Comparison of ENCODE assay signal across 37 mouse cellular contexts in the genomic region with DNA sequence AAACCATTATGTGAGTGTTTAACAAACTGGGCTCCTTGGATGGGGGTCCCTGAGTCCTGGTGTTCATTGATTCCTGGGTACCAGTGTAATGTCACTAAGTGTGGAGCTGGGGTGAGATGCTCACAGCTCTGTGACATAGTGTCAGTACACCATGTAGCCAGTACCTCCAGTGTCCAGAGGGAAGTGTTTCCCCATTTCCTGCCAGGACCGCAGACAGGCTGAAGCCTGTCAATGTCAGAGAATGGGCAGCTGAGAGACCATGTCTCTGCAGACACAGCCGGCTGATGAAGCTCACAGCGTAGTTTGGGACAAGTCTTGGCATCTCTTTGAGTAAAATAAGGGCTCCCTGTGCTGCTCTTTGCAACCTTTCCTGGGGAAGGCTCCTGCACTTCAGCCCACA. TPM values are rescaled to one million over a fixed set of nuclear protein-coding genes. Genes with fewer than 3 reads are reported as not detected.
"Had no signal": no experiment of that assay in that cellular context is flagged by ENCODE, and none has a peak within 500 bp of the region (broad histone marks: within the 10 kb centered on the region; RNA-seq: fewer than 3 reads in every experiment).

No protein-coding gene starts in this region.

- ATAC-seq: forebrain, embryonic 13.5 days; forebrain, embryonic 14.5 days; forebrain, embryonic 15.5 days; forebrain, embryonic 16.5 days; forebrain, postnatal 0 days had no signal

- H3K4me3 ChIP-seq: embryonic facial prominence, embryonic 10.5 days; embryonic facial prominence, embryonic 12.5 days; embryonic facial prominence, embryonic 13.5 days; embryonic facial prominence, embryonic 15.5 days; erythroblast, embryonic 14.5 days; forebrain, embryonic 10.5 days; forebrain, embryonic 12.5 days; forebrain, embryonic 13.5 days; forebrain, embryonic 15.5 days; gastrocnemius, adult 2 months; heart, adult 2 months had no signal

- H3K4me2 ChIP-seq: embryonic facial prominence, embryonic 12.5 days; embryonic facial prominence, embryonic 13.5 days; embryonic facial prominence, embryonic 15.5 days; forebrain, embryonic 12.5 days; forebrain, embryonic 13.5 days; forebrain, embryonic 15.5 days had no signal

- H3K36me3 ChIP-seq: embryonic facial prominence, embryonic 10.5 days; embryonic facial prominence, embryonic 12.5 days; embryonic facial prominence, embryonic 13.5 days; embryonic facial prominence, embryonic 15.5 days; forebrain, embryonic 12.5 days; forebrain, embryonic 15.5 days had no signal

- H3K9me3 ChIP-seq: embryonic facial prominence, embryonic 10.5 days; embryonic facial prominence, embryonic 12.5 days; embryonic facial prominence, embryonic 13.5 days; embryonic facial prominence, embryonic 15.5 days; forebrain, embryonic 10.5 days; forebrain, embryonic 12.5 days; forebrain, embryonic 13.5 days; forebrain, embryonic 15.5 days had no signal

- DNase-seq: cerebellum, adult 2 months; cerebellum, adult 8-10 months; cerebellum, adult 9-10 months; cerebellum, adult 9-11 months; cerebellum, postnatal 10 days; cerebellum, postnatal 14 days; cerebellum, postnatal 25 days; cerebellum, postnatal 36 days; embryo, embryonic 11 days; forebrain, postnatal 0 days; gastrocnemius, adult 2 months; gastrocnemius, postnatal 10 days; gastrocnemius, postnatal 14 days; gastrocnemius, postnatal 25 days; gastrocnemius, postnatal 36 days; heart, adult 11 months; heart, adult 18-20 months; heart, adult 2 months had no signal

- H3K27me3 ChIP-seq: embryonic facial prominence, embryonic 12.5 days; embryonic facial prominence, embryonic 13.5 days; embryonic facial prominence, embryonic 15.5 days; forebrain, embryonic 12.5 days; forebrain, embryonic 13.5 days; forebrain, embryonic 15.5 days had no signal

- H3K27ac ChIP-seq: embryonic facial prominence, embryonic 10.5 days; embryonic facial prominence, embryonic 12.5 days; embryonic facial prominence, embryonic 13.5 days; embryonic facial prominence, embryonic 15.5 days; forebrain, embryonic 10.5 days; forebrain, embryonic 12.5 days; forebrain, embryonic 13.5 days; forebrain, embryonic 15.5 days; heart, adult 2 months had no signal

- H3K9ac ChIP-seq: embryonic facial prominence, embryonic 12.5 days; embryonic facial prominence, embryonic 13.5 days; embryonic facial prominence, embryonic 15.5 days; forebrain, embryonic 12.5 days; forebrain, embryonic 13.5 days; forebrain, embryonic 15.5 days; forebrain, postnatal 0 days had no signal

RNA-seq across cellular contexts. Expression of gene 1700016D06Rik, which starts 51.5 kb away (rescaled TPM):
- total RNA-seq: common myeloid progenitor, adult 5-6 weeks; forebrain, postnatal 0 days; gastrocnemius, adult 18-20 months; gastrocnemius, adult 2 months; gastrocnemius, adult 8-10 months; gastrocnemius, postnatal 10 days; gastrocnemius, postnatal 14 days; gastrocnemius, postnatal 25 days; gastrocnemius, postnatal 36 days; gastrocnemius, postnatal 4 days; heart, adult 18-20 months; heart, adult 2 months had no signal
- polyA plus RNA-seq: cerebellum, adult 2 months; cortical plate, adult 2 months; embryonic facial prominence, embryonic 10.5 days; embryonic facial prominence, embryonic 11.5 days; embryonic facial prominence, embryonic 12.5 days; embryonic facial prominence, embryonic 13.5 days; embryonic facial prominence, embryonic 15.5 days; erythroblast, embryonic 14.5 days; forebrain, embryonic 10.5 days; forebrain, embryonic 11.5 days; forebrain, embryonic 12.5 days; forebrain, embryonic 13.5 days; forebrain, embryonic 14.5 days; frontal cortex, adult 2 months; heart, adult 2 months had no signal
